Mouse (Mus musculus): ENCODE measurements around the gene Lnx1. TPM values are rescaled to one million over a fixed set of nuclear protein-coding genes. Genes with fewer than 3 reads are reported as not detected.
A peak's percentile ranks its signal among the peaks of the same experiment; 100 is the strongest.

The Lnx1 gene
- polyA plus RNA-seq, 1 experiment from 2014 or later = 3.2 TPM

- no peak overlapping the region for H3K27ac ChIP-seq (ENCODE audit: low read length)
- H3K4me1 ChIP-seq (ENCODE audit: insufficient read depth, low read length) = 0 out of 2 replicates have a peak, but pooled peaks cover 5% of the 10 kb centered on the region
- H3K36me3 ChIP-seq (ENCODE audit: insufficient read depth, low read length) = no peaks in the 10 kb centered on the region
- WGBS = 74% methylated on average over 4 of the region's 4 CpGs
- H3K27me3 ChIP-seq (ENCODE audit: insufficient read depth, low read length) = no peaks in the 10 kb centered on the region
- no peak for ATAC-seq (ENCODE audit: low FRiP score, low TSS enrichment)
- H3K4me3 ChIP-seq (ENCODE audit: low read length) = no peak overlapping the region
- no peak overlapping the region for H3K9ac ChIP-seq (replicated peaks; ENCODE audit: low read length)
- H3K9me3 ChIP-seq (ENCODE audit: low read length) = no peaks in the 10 kb centered on the region
- no peak overlapping the region for H3K4me2 ChIP-seq (replicated peaks; ENCODE audit: low read depth, low read length)
These were observed 62.2 kb downstream of the Lnx1 start for GRCm38 (mm10) chr5:74640504-74640903.

- Histone ChIP-seq H3K9ac (replicated peaks; ENCODE audit: low read length) (no peak overlapping the region), H3K4me3 (ENCODE audit: low read length) (no peak overlapping the region), H3K4me2 (replicated peaks; ENCODE audit: low read depth, low read length) (no peak overlapping the region), H3K36me3 (ENCODE audit: insufficient read depth, low read length) (no peaks in the 10 kb centered on the region), H3K9me3 (ENCODE audit: low read length) (no peaks in the 10 kb centered on the region), H3K4me1 (ENCODE audit: insufficient read depth, low read length) (0 out of 2 replicates have a peak, but pooled peaks cover 5% of the 10 kb centered on the region), H3K27me3 (ENCODE audit: insufficient read depth, low read length) (no peaks in the 10 kb centered on the region), H3K27ac (ENCODE audit: low read length) (no peak overlapping the region)
- ATAC-seq (ENCODE audit: low FRiP score, low TSS enrichment) = no peak
- 74% methylated on average over 6 of the region's 6 CpGs for WGBS
These were observed 63.2 kb downstream of the Lnx1 start for GRCm38 (mm10) chr5:74639516-74639915.

- ATAC-seq (ENCODE audit: low FRiP score, low TSS enrichment) = no peak
- Histone ChIP-seq H3K4me1 (ENCODE audit: insufficient read depth, low read length) (peaks cover 15% of the 10 kb centered on the region), H3K4me3 (ENCODE audit: low read length) (no peak overlapping the region), H3K36me3 (ENCODE audit: insufficient read depth, low read length) (no peaks in the 10 kb centered on the region), H3K27ac (ENCODE audit: low read length) (no peak overlapping the region), H3K9ac (replicated peaks; ENCODE audit: low read length) (no peak overlapping the region), H3K27me3 (ENCODE audit: insufficient read depth, low read length) (no peaks in the 10 kb centered on the region), H3K9me3 (ENCODE audit: low read length) (no peaks in the 10 kb centered on the region), H3K4me2 (replicated peaks; ENCODE audit: low read depth, low read length) (no peak overlapping the region)
- WGBS = 65% methylated on average over 3 of the region's 3 CpGs
These were observed 68.3 kb downstream of the Lnx1 start for GRCm38 (mm10) chr5:74634391-74634790.

GRCm38 (mm10) chr5:74633453-74633852 lies 69.3 kb downstream of the Lnx1 start:
- H3K9ac ChIP-seq (replicated peaks; ENCODE audit: low read length) = no peak overlapping the region
- ATAC-seq (ENCODE audit: low FRiP score, low TSS enrichment) = peak; percentile 41; the same call in 1 of the 2 replicates
- H3K4me3 ChIP-seq (ENCODE audit: low read length) = no peak overlapping the region
- WGBS = 30% methylated on average over 6 of the region's 6 CpGs
- no peaks in the 10 kb centered on the region for H3K9me3 ChIP-seq (ENCODE audit: low read length)
- no peak overlapping the region for H3K4me2 ChIP-seq (replicated peaks; ENCODE audit: low read depth, low read length)
- H3K36me3 ChIP-seq (ENCODE audit: insufficient read depth, low read length) = no peaks in the 10 kb centered on the region
- peaks cover 15% of the 10 kb centered on the region for H3K4me1 ChIP-seq (ENCODE audit: insufficient read depth, low read length)
- no peak overlapping the region for H3K27ac ChIP-seq (ENCODE audit: low read length)
- H3K27me3 ChIP-seq (ENCODE audit: insufficient read depth, low read length) = no peaks in the 10 kb centered on the region

GRCm38 (mm10) chr5:74632369-74633114 lies 70.2 kb downstream of the Lnx1 start:
- H3K9ac ChIP-seq (replicated peaks; ENCODE audit: low read length) = no peak overlapping the region
- peaks cover 15% of the 10 kb centered on the region for H3K4me1 ChIP-seq (ENCODE audit: insufficient read depth, low read length)
- WGBS = 20% methylated on average over 17 of the region's 17 CpGs
- H3K4me2 ChIP-seq (replicated peaks; ENCODE audit: low read depth, low read length) = peak overlapping the region; percentile 21; the same call in 1 of the 2 replicates
- no peak overlapping the region for H3K27ac ChIP-seq (ENCODE audit: low read length)
- H3K9me3 ChIP-seq (ENCODE audit: low read length) = no peaks in the 10 kb centered on the region
- no peaks in the 10 kb centered on the region for H3K36me3 ChIP-seq (ENCODE audit: insufficient read depth, low read length)
- no peak overlapping the region for H3K4me3 ChIP-seq (ENCODE audit: low read length)
- peak; percentile 53 for ATAC-seq (ENCODE audit: low FRiP score, low TSS enrichment)
- no peaks in the 10 kb centered on the region for H3K27me3 ChIP-seq (ENCODE audit: insufficient read depth, low read length)

GRCm38 (mm10) chr5:74628001-74628400 lies 74.7 kb downstream of the Lnx1 start:
- no peaks in the 10 kb centered on the region for H3K36me3 ChIP-seq (ENCODE audit: insufficient read depth, low read length)
- no peak overlapping the region for H3K27ac ChIP-seq (ENCODE audit: low read length)
- no peak overlapping the region for H3K9ac ChIP-seq (replicated peaks; ENCODE audit: low read length)
- no peaks in the 10 kb centered on the region for H3K27me3 ChIP-seq (ENCODE audit: insufficient read depth, low read length)
- H3K4me2 ChIP-seq (replicated peaks; ENCODE audit: low read depth, low read length) = no peak overlapping the region
- no peak overlapping the region for H3K4me3 ChIP-seq (ENCODE audit: low read length)
- WGBS = 84% methylated on average over 12 of the region's 12 CpGs
- ATAC-seq (ENCODE audit: low FRiP score, low TSS enrichment) = no peak
- H3K4me1 ChIP-seq (ENCODE audit: insufficient read depth, low read length) = peaks cover 10% of the 10 kb centered on the region
- no peaks in the 10 kb centered on the region for H3K9me3 ChIP-seq (ENCODE audit: low read length)

- no peak for ATAC-seq (ENCODE audit: low FRiP score, low TSS enrichment)
- no peak overlapping the region for H3K9ac ChIP-seq (replicated peaks; ENCODE audit: low read length)
- no peaks in the 10 kb centered on the region for H3K4me1 ChIP-seq (ENCODE audit: insufficient read depth, low read length)
- no peaks in the 10 kb centered on the region for H3K9me3 ChIP-seq (ENCODE audit: low read length)
- H3K27me3 ChIP-seq (ENCODE audit: insufficient read depth, low read length) = no peaks in the 10 kb centered on the region
- 36% methylated on average over 5 of the region's 5 CpGs for WGBS
- no peak overlapping the region for H3K27ac ChIP-seq (ENCODE audit: low read length)
- H3K4me2 ChIP-seq (replicated peaks; ENCODE audit: low read depth, low read length) = no peak overlapping the region
- no peak overlapping the region for H3K4me3 ChIP-seq (ENCODE audit: low read length)
- H3K36me3 ChIP-seq (ENCODE audit: insufficient read depth, low read length) = no peaks in the 10 kb centered on the region
These were observed 78.3 kb downstream of the Lnx1 start for GRCm38 (mm10) chr5:74624385-74624784.

GRCm38 (mm10) chr5:74623316-74624000 lies 79.3 kb downstream of the Lnx1 start:
- Histone ChIP-seq H3K27ac (ENCODE audit: low read length) (no peak overlapping the region), H3K36me3 (ENCODE audit: insufficient read depth, low read length) (no peaks in the 10 kb centered on the region), H3K4me1 (ENCODE audit: insufficient read depth, low read length) (no peaks in the 10 kb centered on the region), H3K27me3 (ENCODE audit: insufficient read depth, low read length) (no peaks in the 10 kb centered on the region), H3K4me2 (replicated peaks; ENCODE audit: low read depth, low read length) (no peak overlapping the region), H3K4me3 (ENCODE audit: low read length) (no peak overlapping the region), H3K9ac (replicated peaks; ENCODE audit: low read length) (no peak overlapping the region), H3K9me3 (ENCODE audit: low read length) (no peaks in the 10 kb centered on the region)
- no peak for ATAC-seq (ENCODE audit: low FRiP score, low TSS enrichment)
- 91% methylated on average over 14 of the region's 14 CpGs for WGBS

- ATAC-seq (ENCODE audit: low FRiP score, low TSS enrichment) = no peak
- Histone ChIP-seq H3K9me3 (ENCODE audit: low read length) (no peaks in the 10 kb centered on the region), H3K27ac (ENCODE audit: low read length) (no peak overlapping the region), H3K4me1 (ENCODE audit: insufficient read depth, low read length) (no peaks in the 10 kb centered on the region), H3K36me3 (ENCODE audit: insufficient read depth, low read length) (no peaks in the 10 kb centered on the region), H3K4me3 (ENCODE audit: low read length) (no peak overlapping the region), H3K9ac (replicated peaks; ENCODE audit: low read length) (no peak overlapping the region), H3K4me2 (replicated peaks; ENCODE audit: low read depth, low read length) (no peak overlapping the region), H3K27me3 (ENCODE audit: insufficient read depth, low read length) (no peaks in the 10 kb centered on the region)
- 67% methylated on average over 7 of the region's 7 CpGs for WGBS
These were observed 80.8 kb downstream of the Lnx1 start for GRCm38 (mm10) chr5:74621691-74622470.

All from kidney, embryonic 16.5 days (tissue).